Mouse (Mus musculus) megakaryocyte progenitor cell, adult 5-6 weeks (primary cell): ENCODE measurements around the gene Cisd1. TPM values are rescaled to one million over a fixed set of nuclear protein-coding genes. Genes with fewer than 3 reads are reported as not detected.
A peak's percentile ranks its signal among the peaks of the same experiment; 100 is the strongest.

Experiments used
- ATAC-seq: replicated peaks from 2 replicates; pipeline ENCODE4 v1.8.0; 2016; ENCODE audit warnings: mild to moderate bottlenecking, moderate TSS enrichment, inconsistent platforms; ENCODE audit not compliant: poor library complexity
- total RNA-seq, 2 experiments: library from RNA; stranded (forward) in 1 of 2; stranded (reverse) in 1 of 2; fragments of 157-497, 149-512 nt in 1 of 2; fragments of 200-1000 nt in 1 of 2; gene quantifications; 2 replicates each; pipeline versions ENCODE4 v1.2.3 to v1.2.4; 2015 to 2017

The Cisd1 gene
- total RNA-seq, 2 experiments from 2014 or later = 14.7 to 36.6 TPM

GRCm38 (mm10) chr10:71328870-71329269 lies 15.9 kb downstream of the Cisd1 start:
- ATAC-seq = no peak

DNA sequence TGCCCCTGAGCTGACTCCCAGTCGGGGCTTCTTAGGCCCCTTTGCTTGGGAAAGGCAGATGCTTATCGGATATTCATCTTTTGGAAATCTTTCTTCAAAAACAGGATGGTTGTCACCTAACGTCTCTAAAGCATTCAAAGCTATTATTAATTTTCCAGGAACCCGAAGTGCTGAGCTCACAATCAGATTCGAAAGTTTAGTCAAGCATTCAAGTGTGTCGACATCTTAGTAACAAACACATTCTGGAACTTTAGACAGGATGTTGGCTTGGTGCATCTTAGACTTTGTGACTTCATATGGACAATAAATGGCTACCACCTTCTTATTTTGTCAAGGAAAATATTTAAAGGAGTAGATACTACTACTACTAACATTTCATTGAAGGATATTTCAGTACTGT lies 16.4 kb downstream of the Cisd1 start:
- no peak for ATAC-seq

- no peak for ATAC-seq
Measured at GRCm38 (mm10) chr10:71327386-71327785, 17.4 kb downstream of the Cisd1 start.

DNA sequence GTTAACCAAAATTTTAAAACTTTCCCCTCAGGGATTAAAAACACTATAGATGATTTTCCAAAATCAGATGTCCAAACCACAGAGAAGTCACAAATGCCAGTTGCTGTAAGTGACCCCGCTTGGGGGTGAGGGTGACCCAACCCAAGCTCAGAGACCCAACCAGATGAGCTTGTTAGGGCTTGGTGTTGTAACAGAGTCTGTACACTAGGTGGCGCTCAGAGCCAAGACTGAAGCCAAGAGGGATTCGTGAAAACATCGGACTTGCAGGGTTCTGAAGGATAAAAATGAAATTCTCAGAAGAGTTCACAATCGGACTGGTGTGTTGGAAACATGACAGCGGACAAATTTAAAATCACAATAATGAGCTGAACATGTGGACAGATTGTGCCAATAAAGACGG lies 18.0 kb downstream of the Cisd1 start:
- ATAC-seq = peak; percentile 93

DNA sequence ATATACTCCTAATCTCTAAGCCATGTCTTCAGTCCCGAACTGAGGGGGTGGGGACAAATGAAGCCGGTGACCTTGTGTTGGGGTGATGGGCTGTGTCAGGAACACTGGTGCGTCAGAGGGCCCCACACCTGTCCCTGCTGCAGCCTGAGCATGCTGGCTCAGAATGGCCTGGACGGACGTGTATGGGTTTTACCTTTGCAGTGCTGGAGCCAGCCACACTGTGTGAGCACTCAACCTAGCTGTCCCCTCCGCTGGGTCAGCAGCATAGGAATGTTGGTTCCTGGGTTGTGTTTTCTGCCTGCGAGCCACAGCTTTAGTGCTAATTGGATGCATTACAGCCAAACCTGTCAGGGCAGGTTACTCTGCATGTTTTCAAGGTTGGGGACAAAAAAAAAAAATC lies 18.6 kb downstream of the Cisd1 start:
- ATAC-seq = no peak

DNA sequence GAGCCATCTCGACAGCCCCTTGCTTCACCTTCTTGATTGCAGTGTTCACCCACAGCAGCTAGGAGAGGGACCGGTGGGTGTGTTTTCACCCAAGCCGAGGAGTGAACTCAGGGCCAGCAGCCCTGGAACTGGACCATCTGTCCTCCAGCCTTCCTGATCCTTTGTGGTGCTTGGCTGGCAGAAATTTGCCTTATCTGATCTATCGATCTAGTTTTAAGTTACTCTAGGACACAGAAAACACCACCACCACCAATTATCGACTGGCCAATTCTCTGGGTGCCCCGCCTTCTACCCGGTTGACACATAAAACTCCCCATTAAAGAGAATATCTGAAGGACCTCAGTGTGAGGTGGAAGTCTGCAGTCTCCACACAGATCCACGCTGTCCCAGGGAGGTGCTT lies 21.1 kb downstream of the Cisd1 start:
- no peak for ATAC-seq

- ATAC-seq = no peak
Measured at GRCm38 (mm10) chr10:71316497-71316896, 28.3 kb downstream of the Cisd1 start.

DNA sequence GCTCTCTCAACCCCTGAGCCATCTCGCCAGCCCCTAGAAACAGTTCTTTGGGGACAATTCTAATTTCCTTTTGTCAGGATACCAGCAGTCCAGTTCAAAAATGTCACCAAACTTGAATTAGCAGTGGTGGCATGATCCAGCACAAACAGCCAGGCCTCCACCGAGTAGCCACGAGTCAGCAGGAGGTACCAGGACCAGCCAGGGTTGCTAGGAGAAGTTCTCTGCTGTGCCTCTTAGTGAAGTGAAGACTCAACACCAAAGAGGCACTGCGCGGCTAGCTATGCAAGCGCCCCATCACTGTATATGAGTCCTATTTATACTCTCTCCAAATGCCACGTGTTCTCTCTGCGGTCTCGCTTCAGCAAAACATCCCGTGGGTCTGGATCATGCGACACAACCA lies 28.7 kb downstream of the Cisd1 start:
- no peak for ATAC-seq

GRCm38 (mm10) chr10:71314596-71314995 lies 30.2 kb downstream of the Cisd1 start:
- no peak for ATAC-seq

- ATAC-seq = no peak
Measured at GRCm38 (mm10) chr10:71310288-71310687, 34.5 kb downstream of the Cisd1 start.

DNA sequence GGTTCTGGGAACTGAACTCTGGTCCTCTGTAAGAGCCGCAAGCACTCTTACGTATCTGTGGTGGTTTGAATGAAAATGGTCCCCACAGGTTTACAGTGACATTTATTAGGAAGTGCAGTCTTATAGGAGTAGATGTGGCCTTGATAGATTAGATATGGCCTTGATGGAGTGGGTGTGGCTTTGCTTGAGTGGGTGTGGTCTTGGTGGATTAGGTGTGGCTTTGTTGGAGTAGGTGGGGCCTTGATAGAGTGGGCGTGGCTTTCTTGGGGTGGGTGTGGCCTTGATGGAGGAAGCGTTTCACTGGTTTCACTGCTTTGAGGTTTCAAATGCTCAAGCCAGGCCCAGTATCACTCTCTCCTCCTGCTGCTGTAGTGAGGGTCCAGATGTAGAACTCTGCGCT lies 36.6 kb downstream of the Cisd1 start:
- peak; percentile 63 for ATAC-seq

GRCm38 (mm10) chr10:71306759-71307158 lies 38.0 kb downstream of the Cisd1 start:
- ATAC-seq = 0 out of 2 replicates have a peak, but pooled peaks have one; percentile 26

- ATAC-seq = peak; percentile 88
Measured at GRCm38 (mm10) chr10:71306190-71306589, 38.6 kb downstream of the Cisd1 start.

GRCm38 (mm10) chr10:71302490-71302889 lies 42.3 kb downstream of the Cisd1 start:
- ATAC-seq = peak; percentile 64

DNA sequence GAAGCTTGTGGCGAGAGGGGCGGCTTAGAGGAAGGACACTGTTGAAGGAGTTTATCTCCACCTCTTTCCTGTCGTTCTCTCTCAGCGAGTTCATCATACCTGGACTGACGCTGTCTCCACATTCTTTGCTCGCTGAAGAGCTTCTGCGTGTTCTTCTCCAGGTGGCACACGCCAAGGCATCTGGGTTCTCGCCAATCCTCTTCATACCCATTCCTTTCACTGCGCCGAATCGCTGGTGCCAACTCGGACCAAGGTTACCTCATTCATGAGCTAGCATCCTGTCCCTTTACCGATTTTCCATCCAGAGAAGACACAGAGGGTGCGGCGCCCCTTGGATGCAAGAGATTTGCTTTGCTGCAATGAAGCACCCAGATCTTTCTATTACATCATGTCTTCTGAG lies 44.6 kb downstream of the Cisd1 start:
- ATAC-seq = no peak

DNA sequence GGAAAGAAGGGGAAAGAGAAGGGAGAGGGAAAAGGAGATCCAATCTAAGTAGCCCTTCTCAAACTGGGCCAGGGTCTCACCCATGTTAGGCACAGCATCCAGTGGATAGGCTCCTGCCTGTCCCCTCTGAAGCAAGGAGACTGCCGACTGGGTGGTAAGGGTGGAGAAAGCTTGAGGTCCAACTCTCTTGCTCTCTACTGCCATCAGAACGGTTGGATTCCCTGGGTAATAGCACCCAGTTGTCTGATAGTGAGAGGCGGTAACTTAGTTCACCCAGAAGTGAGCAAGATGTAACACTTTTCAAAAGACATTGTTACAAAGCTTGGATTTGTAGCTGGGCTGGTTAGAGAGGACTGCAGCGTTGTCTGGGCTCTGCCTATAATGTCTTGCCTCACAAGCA lies 51.5 kb downstream of the Cisd1 start:
- ATAC-seq = peak; percentile 38; the same call in 1 of the 2 replicates

GRCm38 (mm10) chr10:71292254-71292653 lies 52.5 kb downstream of the Cisd1 start:
- ATAC-seq = peak; percentile 49

- ATAC-seq = peak; percentile 19; the same call in 1 of the 2 replicates
Measured at GRCm38 (mm10) chr10:71291801-71292200, 53.0 kb downstream of the Cisd1 start.

DNA sequence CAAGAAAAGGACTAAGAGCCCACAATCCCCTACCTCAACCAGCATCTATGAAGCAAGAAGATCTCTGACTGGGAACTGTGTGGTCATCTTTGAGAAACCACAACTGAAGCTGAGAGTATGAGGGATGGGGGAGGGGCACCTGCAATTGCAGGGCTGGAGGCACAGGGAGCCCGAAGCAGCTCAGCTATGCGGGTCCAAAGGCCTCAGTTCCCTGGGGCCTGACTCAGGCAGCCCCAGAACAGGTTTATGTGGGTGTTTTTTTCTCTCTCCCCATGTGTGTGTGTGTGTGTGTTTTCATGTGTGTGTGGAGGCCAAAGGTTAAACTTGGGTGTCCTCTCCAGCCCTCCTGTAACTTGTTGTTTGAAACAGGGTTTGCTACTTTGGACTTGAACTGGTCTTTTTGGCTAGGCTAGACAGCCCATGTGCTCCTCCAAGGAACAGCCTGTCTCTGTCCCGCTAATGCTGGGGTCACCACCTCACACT lies 53.5 kb downstream of the Cisd1 start:
- peak; percentile 85 for ATAC-seq

- peak; percentile 92 for ATAC-seq
Measured at GRCm38 (mm10) chr10:71285126-71285580, 59.6 kb downstream of the Cisd1 start, which contains the start of gene Ube2d1. Gene Ube2d1 (minus strand): TSS chr10:71285262.

DNA sequence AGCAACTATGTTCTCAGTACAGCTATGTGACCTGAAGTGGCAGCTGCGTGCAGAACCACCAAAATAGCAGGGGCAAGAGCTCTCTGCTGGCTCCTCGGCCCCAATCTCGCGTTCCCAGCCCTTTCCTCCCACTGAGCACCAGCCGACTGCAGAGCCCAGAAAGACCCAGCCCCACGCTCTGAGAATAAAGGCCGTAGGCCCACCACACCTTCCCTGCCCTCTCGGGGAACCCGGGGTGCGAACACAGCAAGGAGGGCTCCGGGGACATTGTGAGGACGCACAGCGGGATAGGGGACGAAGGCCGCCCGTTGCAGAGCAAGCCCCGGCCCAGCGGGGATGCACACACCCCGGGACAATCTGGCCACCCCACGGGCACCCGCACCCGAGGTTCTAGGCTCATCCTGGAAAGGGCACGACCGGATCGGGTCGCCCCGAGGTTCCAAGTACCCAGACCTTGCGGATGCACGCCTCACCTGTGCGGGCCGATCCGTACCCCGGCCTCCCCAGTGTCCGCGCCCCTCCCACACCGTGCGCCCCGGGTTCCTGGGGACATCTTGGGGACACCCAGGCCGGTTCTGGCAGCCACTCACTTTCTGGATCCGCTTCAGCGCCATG lies 60.1 kb downstream of the Cisd1 start:
- peak; percentile 20 for ATAC-seq

DNA sequence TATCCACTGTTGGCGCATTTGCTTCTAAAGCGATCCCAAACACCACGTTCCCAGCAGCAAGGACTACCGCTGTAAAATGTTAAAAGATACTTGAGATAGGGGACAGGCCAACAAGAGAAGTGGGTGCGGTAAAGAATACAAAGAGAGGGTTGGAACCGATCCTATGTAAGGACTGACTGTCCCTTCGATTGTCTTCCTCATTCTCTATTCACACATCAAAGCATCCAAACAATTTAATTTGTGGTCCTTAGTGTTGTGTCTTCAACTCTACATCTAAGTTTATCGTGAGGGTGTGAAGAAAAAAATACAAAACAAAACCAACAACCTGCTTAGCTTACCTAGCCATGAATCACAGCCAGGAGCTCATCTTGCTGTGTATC lies 60.6 kb downstream of the Cisd1 start:
- no peak for ATAC-seq
